ENCODE assay signal across 23 mouse cellular contexts in genomic region chr1:134333371-134334110, GRCm38 (mm10). TPM values are rescaled to one million over a fixed set of nuclear protein-coding genes. Genes with fewer than 3 reads are reported as not detected.
DNase-seq lines count a peak whose midpoint lies in the region; ATAC-seq and TF ChIP-seq lines count a peak whose summit lies in the region.
"Had no signal": no experiment of that assay in that cellular context is flagged by ENCODE, and none has a peak within 500 bp of the region (broad histone marks: within the 10 kb centered on the region; RNA-seq: fewer than 3 reads in every experiment).

No protein-coding gene starts in this region.

- WGBS in cerebellum, adult 2 months: 38% methylated on average over 10 of the region's 10 CpGs
- WGBS in heart, postnatal 0 days: 84% methylated on average over 9 of the region's 10 CpGs
- WGBS in heart, embryonic 11.5 days (ENCODE audit: insufficient replicate concordance): 83% methylated on average over 10 of the region's 10 CpGs

- H3K4me3 ChIP-seq in cerebellum, adult 2 months (replicated peaks; ENCODE audit: insufficient read depth, low read depth, low read length): no peak overlapping the region
- H3K4me3 ChIP-seq in heart, postnatal 0 days (ENCODE audit: low read depth, low read length): no peak overlapping the region
- no peak overlapping the region for H3K4me3 ChIP-seq in heart, embryonic 11.5 days (ENCODE audit: low read depth, low read length)
- H3K4me3 ChIP-seq: forebrain, embryonic 12.5 days; midbrain, embryonic 15.5 days; neural tube, embryonic 15.5 days; stomach, embryonic 15.5 days had no signal

- DNase-seq in cerebellum, adult 2 months: peak; percentile 34 to 48
- DNase-seq in cerebellum, adult 11 months: no peak
- DNase-seq in heart, adult 11 months: peak; percentile 76
- DNase-seq in heart, adult 8-10 months (ENCODE audit: low spot score): no peak
- DNase-seq in heart, postnatal 0 days (ENCODE audit: low spot score): no peak
- DNase-seq in testis, postnatal 10 days (ENCODE audit: low spot score): peak; percentile 36
- DNase-seq in testis, postnatal 14 days (ENCODE audit: low spot score): no peak
- DNase-seq: kidney, adult 9 months had no signal

- H3K9me3 ChIP-seq in heart, postnatal 0 days (replicated peaks; ENCODE audit: control insufficient read depth, low read length): no peaks in the 10 kb centered on the region
- no peaks in the 10 kb centered on the region for H3K9me3 ChIP-seq in heart, embryonic 11.5 days (replicated peaks; ENCODE audit: control insufficient read depth, low read length)
- H3K9me3 ChIP-seq: forebrain, embryonic 12.5 days; G1E; midbrain, embryonic 15.5 days; neural tube, embryonic 15.5 days; stomach, embryonic 15.5 days had no signal

- H3K9ac ChIP-seq in heart, postnatal 0 days (replicated peaks; ENCODE audit: low read depth, low read length): no peak overlapping the region
- no peak overlapping the region for H3K9ac ChIP-seq in heart, embryonic 11.5 days (ENCODE audit: low read depth, low read length)
- H3K9ac ChIP-seq: forebrain, embryonic 12.5 days; midbrain, embryonic 15.5 days; stomach, embryonic 15.5 days had no signal

- H3K36me3 ChIP-seq in heart, postnatal 0 days (replicated peaks; ENCODE audit: control insufficient read depth, insufficient read depth, low read length): no peaks in the 10 kb centered on the region
- H3K36me3 ChIP-seq in heart, embryonic 11.5 days (ENCODE audit: control insufficient read depth, insufficient read depth, low read length): no peaks in the 10 kb centered on the region
- H3K36me3 ChIP-seq: forebrain, embryonic 12.5 days; G1E; midbrain, embryonic 15.5 days; neural tube, embryonic 15.5 days; stomach, embryonic 15.5 days had no signal

- H3K4me2 ChIP-seq in heart, postnatal 0 days (ENCODE audit: low read depth, low read length): 0 out of 2 replicates have a peak overlapping the region, but pooled peaks have one; percentile 50
- no peak overlapping the region for H3K4me2 ChIP-seq in heart, embryonic 11.5 days
- H3K4me2 ChIP-seq: forebrain, embryonic 12.5 days; liver, embryonic 11.5 days; midbrain, embryonic 15.5 days had no signal

- peaks cover 81% of the 10 kb centered on the region for H3K4me1 ChIP-seq in cerebellum, adult 2 months (ENCODE audit: control insufficient read depth, insufficient read depth, low read length)
- H3K4me1 ChIP-seq in heart, postnatal 0 days (ENCODE audit: control insufficient read depth, insufficient read depth): peaks cover 52% of the 10 kb centered on the region
- H3K4me1 ChIP-seq in heart, embryonic 11.5 days (ENCODE audit: control insufficient read depth, insufficient read depth, low read length): peaks cover 56% of the 10 kb centered on the region

- H3K27ac ChIP-seq in cerebellum, adult 2 months (ENCODE audit: insufficient read depth, low read length): peak overlapping the region; percentile 97
- peak overlapping the region; percentile 87 for H3K27ac ChIP-seq in heart, postnatal 0 days (ENCODE audit: low read depth)
- no peak overlapping the region; the same call in 1 of the 2 replicates for H3K27ac ChIP-seq in heart, embryonic 11.5 days (ENCODE audit: low read depth, low read length)
- H3K27ac ChIP-seq: forebrain, embryonic 12.5 days; midbrain, embryonic 15.5 days; neural tube, embryonic 15.5 days; stomach, embryonic 15.5 days had no signal

- no peak for TF ChIP-seq CTCF in cerebellum, adult 2 months (IDR thresholded peaks at IDR 0.05; ENCODE audit: borderline replicate concordance, insufficient read depth, low read depth, low read length)
- TF ChIP-seq CTCF in heart, postnatal 0 days (IDR thresholded peaks at IDR 0.05; ENCODE audit: low read depth): no peak

- peak; percentile 5; the same call in 1 of the 2 replicates for ATAC-seq in heart, postnatal 0 days (ENCODE audit: insufficient read depth, low read depth)
- ATAC-seq in heart, embryonic 11.5 days (replicated peaks; ENCODE audit: insufficient number of reproducible peaks, low FRiP score, low TSS enrichment): no peak
- ATAC-seq: activated CD4-positive, CD25-positive, alpha-beta regulatory T cell, adult 4 months; inflammation-experienced regulatory T-cells, adult 6 months had no signal

- TF ChIP-seq EP300 in heart, postnatal 0 days (IDR thresholded peaks at IDR 0.05; ENCODE audit: low read depth): no peak

- TF ChIP-seq POLR2A in cerebellum, adult 2 months (IDR thresholded peaks at IDR 0.05; ENCODE audit: borderline replicate concordance, insufficient read depth, low read length): no peak

- no peaks in the 10 kb centered on the region for H3K27me3 ChIP-seq in cerebellum, adult 2 months (ENCODE audit: control insufficient read depth, insufficient read depth, low read length)
- no peaks in the 10 kb centered on the region for H3K27me3 ChIP-seq in heart, postnatal 0 days (ENCODE audit: control insufficient read depth, insufficient read depth, low read length)
- H3K27me3 ChIP-seq in heart, embryonic 11.5 days (ENCODE audit: control insufficient read depth, insufficient read depth, low read length): no peaks in the 10 kb centered on the region
- H3K27me3 ChIP-seq: forebrain, embryonic 12.5 days; midbrain, embryonic 15.5 days; neural tube, embryonic 15.5 days; stomach, embryonic 15.5 days had no signal

RNA-seq across cellular contexts. Expression of gene Ppfia4, which starts 0.8 kb away (rescaled TPM):
- polyA plus RNA-seq in cerebellum, adult 2 months (2012; rRNA removed): 192 and 220 TPM in 2 replicates
- total RNA-seq in heart, adult 8-10 months (2022): 1 to 10 TPM in 1 of 4 experiments, under 1 TPM in 3; 0.63 to 1.1 (median 0.95) TPM
- total RNA-seq in heart, postnatal 0 days (2014; rRNA removed; ENCODE audit: low replicate concordance): 5.2 and 12.3 TPM in 2 replicates
- 6.2 and 6.4 TPM in 2 replicates for polyA plus RNA-seq in heart, postnatal 0 days (2015; fragmentation: Nextera tagmentation; extraction: Ambion mirVana)
- 9.4 and 9.7 TPM in 2 replicates for polyA plus RNA-seq in heart, embryonic 11.5 days (2014; fragmentation: Nextera tagmentation; extraction: Ambion mirVana)

RNA-seq across cellular contexts. Expression of gene Tmem183a, which starts 28.2 kb away (rescaled TPM):
- polyA plus RNA-seq in cerebellum, adult 2 months (2012; rRNA removed): 66.2 and 68.4 TPM in 2 replicates
- 10 to 100 TPM; 11.4 to 20.0 (median 13.8) TPM for total RNA-seq in heart, adult 8-10 months (2022)
- 51.8 and 59.8 TPM in 2 replicates for total RNA-seq in heart, postnatal 0 days (2014; rRNA removed; ENCODE audit: low replicate concordance)
- 30.1 and 31.1 TPM in 2 replicates for polyA plus RNA-seq in heart, postnatal 0 days (2015; fragmentation: Nextera tagmentation; extraction: Ambion mirVana)
- polyA plus RNA-seq in heart, embryonic 11.5 days (2014; fragmentation: Nextera tagmentation; extraction: Ambion mirVana): 75.1 and 78.8 TPM in 2 replicates

RNA-seq across cellular contexts. Expression of gene Myog, which starts 43.8 kb away (rescaled TPM):
- 0.06 TPM in 1 of 2 replicates, not detected in the other for polyA plus RNA-seq in cerebellum, adult 2 months (2012; rRNA removed)
- total RNA-seq in heart, adult 8-10 months (2022): not detected
- total RNA-seq in heart, postnatal 0 days (2014; rRNA removed; ENCODE audit: low replicate concordance): not detected in 2 replicates
- 0.25 and 0.31 TPM in 2 replicates for polyA plus RNA-seq in heart, postnatal 0 days (2015; fragmentation: Nextera tagmentation; extraction: Ambion mirVana)
- 3.7 and 4.2 TPM in 2 replicates for polyA plus RNA-seq in heart, embryonic 11.5 days (2014; fragmentation: Nextera tagmentation; extraction: Ambion mirVana)
- total RNA-seq: G1E; left cerebral cortex, adult 8-10 months; megakaryocyte, adult 5-6 weeks had no signal
- polyA plus RNA-seq: activated CD4-positive, CD25-positive, alpha-beta regulatory T cell, adult 4 months; G1E; inflammation-experienced regulatory T-cells, adult 6 months had no signal

RNA-seq across cellular contexts. Expression of gene 4933406M09Rik, which starts 52.2 kb away (rescaled TPM):
- polyA plus RNA-seq in cerebellum, adult 2 months (2012; rRNA removed): not detected in 2 replicates
- not detected for total RNA-seq in heart, adult 8-10 months (2022)
- not detected in 2 replicates for total RNA-seq in heart, postnatal 0 days (2014; rRNA removed; ENCODE audit: low replicate concordance)
- polyA plus RNA-seq in heart, postnatal 0 days (2015; fragmentation: Nextera tagmentation; extraction: Ambion mirVana): not detected in 2 replicates
- polyA plus RNA-seq in heart, embryonic 11.5 days (2014; fragmentation: Nextera tagmentation; extraction: Ambion mirVana): not detected in 2 replicates
- total RNA-seq: adrenal gland, postnatal 10 days; gastrocnemius, postnatal 25 days; left cerebral cortex, adult 8-10 months; megakaryocyte, adult 5-6 weeks had no signal
- polyA plus RNA-seq: activated CD4-positive, CD25-positive, alpha-beta regulatory T cell, adult 4 months; forebrain, embryonic 12.5 days; G1E; hindbrain, embryonic 11.5 days; inflammation-experienced regulatory T-cells, adult 6 months; limb, embryonic 11.5 days; liver, embryonic 11.5 days; midbrain, embryonic 15.5 days; neural tube, embryonic 15.5 days; stomach, embryonic 15.5 days had no signal

Comparison
In these comparisons a context has a peak if more than half of its experiments do, and no peak if none do; other contexts are left out.
1. DNase-seq: peak in cerebellum, adult 2 months (2 of 2), heart, adult 11 months (single experiment) and testis, postnatal 10 days (single experiment); none in cerebellum, adult 11 months (single experiment), heart, adult 8-10 months (single experiment), heart, postnatal 0 days (single experiment) and testis, postnatal 14 days (single experiment).
2. RNA of gene Ppfia4, which starts 0.8 kb away (polyA plus RNA-seq): 192 to 220 TPM in cerebellum, adult 2 months; 9.4 to 9.7 TPM in heart, embryonic 11.5 days and 6.2 to 6.4 TPM in heart, postnatal 0 days; every median in the first group is over 10 times any median in the second.